Mouse (Mus musculus) thymus, adult 2 months (tissue): ENCODE measurements around the gene Gli2.

Source experiments
- CTCF ChIP-seq: fragments of 200-500 bp; IDR thresholded peaks from 2 replicates; pipeline ENCODE4 v1.5.1; 2012; ENCODE audit warnings: mild to moderate bottlenecking, control low read depth, low read length, moderate library complexity, borderline replicate concordance; ENCODE audit not compliant: control insufficient read depth, poor library complexity, insufficient read depth; ENCODE audit errors: extremely low read depth
- POLR2A ChIP-seq: fragments of 200-500 bp; IDR thresholded peaks from 2 replicates; pipeline ENCODE4 v1.6.1; 2012; ENCODE audit warnings: mild to moderate bottlenecking, low read length, control low read depth, moderate library complexity; ENCODE audit not compliant: control insufficient read depth, poor library complexity, insufficient read depth; ENCODE audit errors: extremely low read depth

GRCm38 (mm10) chr1:119008949-119009348, 44.5 kb downstream of the Gli2 start:
- TF ChIP-seq CTCF (no peak), POLR2A (no peak)
